Mouse (Mus musculus): ENCODE data around the gene Wipi1.

The Wipi1 gene

GRCm38 (mm10) chr11:109619055-109619454 is 7.3 kb upstream of the Wipi1 start:
- peak; percentile 75 for DNase-seq (ENCODE audit: low read depth, low spot score)

- DNase-seq (ENCODE audit: low read depth, low spot score) = peak; percentile 49
Observed at GRCm38 (mm10) chr11:109616766-109617165, 5.0 kb upstream of the Wipi1 start.

- no peak for DNase-seq (ENCODE audit: low read depth, low spot score)
Observed at GRCm38 (mm10) chr11:109616352-109616751, 4.6 kb upstream of the Wipi1 start.

- DNase-seq (ENCODE audit: low read depth, low spot score) = no peak
Observed at GRCm38 (mm10) chr11:109615286-109615685, 3.5 kb upstream of the Wipi1 start.

GRCm38 (mm10) chr11:109612871-109613529 is 1.2 kb upstream of the Wipi1 start:
- peak; percentile 65 for DNase-seq (ENCODE audit: low read depth, low spot score)

GRCm38 (mm10) chr11:109610795-109611302 is 918 bp downstream of the Wipi1 start:
- DNase-seq (ENCODE audit: low read depth, low spot score) = no peak

- DNase-seq (ENCODE audit: low read depth, low spot score) = no peak
Observed at GRCm38 (mm10) chr11:109610046-109610794, 1.5 kb downstream of the Wipi1 start.

GRCm38 (mm10) chr11:109608976-109609625 is 2.7 kb downstream of the Wipi1 start:
- no peak for DNase-seq (ENCODE audit: low read depth, low spot score)

GRCm38 (mm10) chr11:109607600-109607999 is 4.2 kb downstream of the Wipi1 start:
- DNase-seq (ENCODE audit: low read depth, low spot score) = no peak

- no peak for DNase-seq (ENCODE audit: low read depth, low spot score)
Observed at GRCm38 (mm10) chr11:109598778-109599570, 12.8 kb downstream of the Wipi1 start.

GRCm38 (mm10) chr11:109594761-109595160 is 17.0 kb downstream of the Wipi1 start:
- DNase-seq (ENCODE audit: low read depth, low spot score) = no peak

GRCm38 (mm10) chr11:109593200-109593981 is 18.4 kb downstream of the Wipi1 start:
- DNase-seq (ENCODE audit: low read depth, low spot score) = no peak

- DNase-seq (ENCODE audit: low read depth, low spot score) = no peak
Observed at GRCm38 (mm10) chr11:109591511-109591910, 20.3 kb downstream of the Wipi1 start.

GRCm38 (mm10) chr11:109590012-109590411 is 21.8 kb downstream of the Wipi1 start:
- DNase-seq (ENCODE audit: low read depth, low spot score) = no peak

GRCm38 (mm10) chr11:109587638-109588374 is 24.0 kb downstream of the Wipi1 start:
- peak; percentile 40 for DNase-seq (ENCODE audit: low read depth, low spot score)

- DNase-seq (ENCODE audit: low read depth, low spot score) = peak; percentile 65
Observed at GRCm38 (mm10) chr11:109587019-109587418, 24.7 kb downstream of the Wipi1 start.

GRCm38 (mm10) chr11:109586424-109586823 is 25.3 kb downstream of the Wipi1 start:
- DNase-seq (ENCODE audit: low read depth, low spot score) = no peak

GRCm38 (mm10) chr11:109584843-109585713 is 26.7 kb downstream of the Wipi1 start:
- peak; percentile 83 for DNase-seq (ENCODE audit: low read depth, low spot score)

GRCm38 (mm10) chr11:109583986-109584385 is 27.8 kb downstream of the Wipi1 start:
- no peak for DNase-seq (ENCODE audit: low read depth, low spot score)
